Mouse (Mus musculus) forelimb bud, embryonic 11.5 days (tissue): ENCODE data around the gene Ubxn4.
"Not testable (repeated sequence)": the region's sequence is repeated elsewhere in the genome, so short reads cannot be mapped to it uniquely, and the experiment has no call there.

ENCODE experiments used
- DNase-seq: peaks from one replicate; pipeline ENCODE4 v3.0.0-alpha.2; 2012; ENCODE audit warnings: low read depth, low spot score

The Ubxn4 gene

DNA sequence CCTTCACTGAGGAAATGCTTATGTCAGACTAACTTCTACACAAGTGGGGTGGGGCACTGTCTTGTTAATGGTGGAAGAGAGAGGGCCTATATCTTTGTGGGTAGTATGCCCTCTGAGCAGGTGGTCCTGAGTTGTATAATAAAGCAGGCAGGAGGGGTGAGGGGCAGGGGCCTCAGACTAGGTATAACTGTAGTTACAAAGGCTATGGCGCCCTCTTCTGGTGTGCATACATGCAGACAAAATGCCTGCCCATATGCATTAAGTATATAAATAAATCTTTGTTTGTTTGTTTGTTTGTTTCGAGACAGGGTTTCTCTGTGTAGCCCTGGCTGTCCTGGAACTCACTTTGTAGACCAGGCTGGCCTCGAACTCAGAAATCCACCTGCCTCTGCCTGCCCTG is 65.3 kb downstream of the Ubxn4 start:
- no peak for DNase-seq

DNA sequence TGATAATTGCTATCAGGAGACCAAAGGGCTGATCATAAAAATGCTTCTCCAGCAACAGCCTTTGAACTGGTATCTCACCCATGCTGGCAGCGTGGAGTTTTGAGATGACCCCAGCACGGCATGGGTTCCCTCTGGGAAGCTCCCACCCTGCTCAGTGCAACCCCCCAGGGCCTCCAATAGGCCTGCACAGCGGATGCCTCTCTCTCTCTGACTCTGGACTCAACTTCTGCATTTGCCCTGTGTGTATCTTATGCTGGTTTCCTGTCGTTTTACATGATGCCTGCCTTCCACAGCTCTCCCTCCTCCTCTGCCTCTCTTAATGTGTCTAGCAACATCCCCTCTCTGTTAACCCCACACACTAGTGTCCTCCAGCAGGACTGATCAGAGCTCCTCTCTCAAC is 70.9 kb downstream of the Ubxn4 start:
- no peak for DNase-seq

DNA sequence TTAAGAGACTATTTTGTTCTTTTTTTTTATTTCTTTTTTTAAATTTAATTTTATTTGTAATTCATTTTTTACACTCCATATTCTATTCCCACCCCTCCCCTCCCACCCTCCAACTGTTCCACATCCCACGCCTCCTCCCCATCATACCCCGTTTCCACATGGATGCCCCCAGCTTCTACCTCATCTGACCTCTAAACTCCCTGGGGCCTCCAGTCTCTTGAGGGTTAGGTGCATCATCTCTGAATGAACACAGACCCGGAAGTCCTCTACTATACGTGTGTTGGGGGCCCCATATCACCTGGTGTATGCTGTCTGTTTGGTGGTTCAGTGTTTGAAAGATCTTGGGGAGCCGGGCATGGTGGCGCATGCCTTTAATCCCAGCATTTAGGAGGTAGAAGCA is 75.5 kb downstream of the Ubxn4 start:
- not testable (repeated sequence) for DNase-seq

DNA sequence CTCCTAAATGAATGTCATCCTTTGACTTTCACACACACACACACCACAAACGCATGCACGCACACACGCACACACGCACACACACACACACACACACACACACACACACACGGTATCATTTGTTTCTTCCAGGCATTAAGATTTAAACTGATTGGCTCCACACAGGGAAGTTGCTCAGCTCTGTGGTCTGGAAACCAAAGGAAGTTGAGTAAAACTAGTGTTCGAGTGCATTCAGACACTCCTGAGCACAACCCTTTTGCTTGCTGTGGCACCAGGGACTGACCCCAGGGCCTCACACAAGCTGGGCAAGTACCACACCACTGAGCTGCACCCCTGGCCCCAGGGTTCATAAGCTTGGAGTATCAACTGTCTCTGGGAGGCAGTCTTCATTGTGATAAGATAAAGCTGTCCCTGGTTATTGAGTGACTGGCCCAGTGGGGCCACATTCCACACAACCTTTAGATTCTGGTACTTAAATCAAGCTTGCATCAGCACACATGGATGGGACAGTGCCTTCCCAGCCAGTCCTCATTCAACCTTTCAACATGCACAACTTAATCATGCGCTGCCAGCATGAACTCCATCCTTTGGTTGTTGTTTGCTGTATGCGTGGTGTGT is 79.4 kb downstream of the Ubxn4 start:
- no peak for DNase-seq

DNA sequence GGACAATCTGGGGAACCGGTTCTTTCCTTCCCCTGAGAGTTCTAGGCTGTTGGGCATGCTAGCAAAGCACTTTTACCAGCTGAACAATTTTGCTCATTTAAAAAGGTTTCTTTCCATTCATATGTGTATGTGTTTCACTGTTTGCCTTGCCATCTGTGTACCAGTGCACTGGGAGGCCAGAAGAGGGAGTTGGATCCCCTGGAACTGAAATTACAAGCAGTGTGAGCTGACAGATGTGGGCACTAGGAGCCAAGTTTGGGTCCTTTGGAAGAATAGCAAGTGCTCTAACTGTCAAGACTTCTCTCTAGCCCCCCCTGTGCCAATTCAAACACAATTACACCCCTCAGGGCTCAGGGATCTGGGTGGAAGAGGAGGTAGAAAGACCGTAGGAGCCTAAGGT is 81.0 kb downstream of the Ubxn4 start:
- DNase-seq = no peak

DNA sequence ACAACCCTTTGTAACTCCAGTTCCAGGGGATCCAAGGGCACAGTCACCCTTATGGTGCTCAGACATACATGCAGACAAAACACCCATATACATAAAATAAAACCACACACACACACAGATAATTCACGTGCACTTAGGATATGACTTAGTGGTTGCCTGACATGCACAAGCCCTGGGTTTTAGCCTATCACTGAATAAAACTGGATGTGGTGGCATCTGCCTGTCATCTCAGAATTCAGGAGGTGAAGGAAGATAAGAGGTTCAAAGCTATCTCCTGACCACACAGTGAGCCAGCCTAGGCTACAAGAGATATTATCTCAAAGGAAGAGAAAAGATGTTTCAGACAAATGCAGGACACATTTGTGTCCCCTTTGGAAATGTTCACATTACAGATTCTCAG is 83.4 kb downstream of the Ubxn4 start:
- DNase-seq = no peak

DNA sequence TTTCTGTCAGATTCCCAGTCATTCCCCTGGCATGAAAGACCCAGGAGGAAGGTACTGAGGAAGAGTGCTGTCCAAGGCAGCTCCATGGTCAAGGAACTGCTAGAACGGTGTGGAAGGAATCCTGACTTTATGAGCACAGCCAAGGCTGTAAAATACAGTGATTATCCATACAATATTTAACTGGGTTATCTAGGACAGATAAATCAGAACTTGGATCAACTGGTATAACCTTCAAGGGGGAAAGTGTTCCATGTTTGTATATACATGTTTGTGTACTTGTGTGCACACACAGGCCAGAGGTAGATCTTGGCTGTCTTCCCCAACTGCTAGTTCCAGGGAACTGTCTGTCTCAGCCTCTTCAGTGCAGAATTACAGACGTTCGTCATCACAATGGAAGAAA is 84.5 kb downstream of the Ubxn4 start, which contains the start of gene Lct:
TSS of gene Lct (minus strand) at position 101 of the 400 bp plus-strand sequence.
- DNase-seq = no peak
